Mouse (Mus musculus) left cerebral cortex, adult 9 months (tissue): ENCODE measurements around the gene Gm44973.
"Not testable (repeated sequence)": the region's sequence is repeated elsewhere in the genome, so short reads cannot be mapped to it uniquely, and the experiment has no call there.

Experiments
- DNase-seq, 2 experiments: peaks; one replicate each; pipeline ENCODE4 v3.0.0; 2022; ENCODE audit warnings: low spot score in 2 of 2

The Gm44973 gene

DNA sequence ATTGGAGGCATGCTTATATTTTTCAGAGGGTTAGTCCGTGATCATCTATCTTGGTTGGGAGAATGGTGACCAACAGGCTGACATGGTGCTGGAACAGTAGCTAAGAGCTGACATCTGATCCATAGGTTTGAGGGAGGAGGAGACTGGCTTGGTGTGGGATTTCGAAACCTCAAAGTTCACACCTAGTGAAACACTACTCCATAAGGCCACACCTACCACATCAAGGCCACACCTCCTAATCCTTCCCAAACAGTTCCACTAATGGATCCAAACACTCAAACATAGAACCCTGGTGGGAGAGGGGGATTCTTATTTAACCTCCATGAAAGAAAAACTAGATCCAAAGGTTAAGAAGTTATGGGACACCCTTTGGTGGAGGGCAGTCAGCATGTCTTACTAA, 1.6 kb downstream of the Gm44973 start:
- DNase-seq, result no peak

DNA sequence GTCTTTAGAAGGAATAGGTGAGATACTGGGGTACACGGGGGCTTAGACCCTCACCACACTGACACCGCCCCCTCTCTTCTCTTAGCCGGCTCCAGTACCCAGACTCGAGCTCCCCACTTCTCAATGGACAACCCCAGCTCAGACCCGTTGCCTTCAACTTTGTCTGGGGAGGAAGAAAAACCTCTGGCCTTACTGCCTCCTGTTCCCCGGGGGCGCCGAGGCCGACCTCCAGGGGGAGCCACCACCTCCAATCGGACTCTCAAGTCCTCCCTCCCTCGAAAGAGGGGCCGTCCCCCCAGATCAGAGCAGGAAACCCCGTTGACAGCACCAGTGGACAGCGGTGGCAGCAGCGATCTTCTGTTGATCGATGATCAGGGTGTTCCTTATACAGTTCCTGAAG, 2.1 kb downstream of the Gm44973 start:
- no peak for DNase-seq

DNA sequence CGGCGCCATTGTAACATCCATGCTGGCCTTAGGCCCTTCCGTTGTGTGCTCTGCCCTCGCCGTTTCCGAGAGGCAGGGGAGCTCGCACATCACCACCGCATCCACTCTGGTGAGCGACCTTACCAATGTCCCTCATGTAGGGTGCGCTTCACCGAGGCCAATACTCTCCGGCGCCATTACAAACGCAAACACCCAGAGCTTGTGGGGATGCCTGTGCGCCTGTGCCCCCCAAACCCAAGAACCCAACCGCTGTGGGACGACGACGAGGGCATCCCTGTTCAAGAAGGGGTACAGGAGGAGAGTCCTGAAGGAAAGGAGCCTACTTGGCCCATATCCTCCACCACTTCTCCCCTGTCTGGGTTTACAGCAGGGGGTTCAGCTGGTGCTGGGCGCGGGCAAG, 2.6 kb downstream of the Gm44973 start:
- DNase-seq, result no peak

DNA sequence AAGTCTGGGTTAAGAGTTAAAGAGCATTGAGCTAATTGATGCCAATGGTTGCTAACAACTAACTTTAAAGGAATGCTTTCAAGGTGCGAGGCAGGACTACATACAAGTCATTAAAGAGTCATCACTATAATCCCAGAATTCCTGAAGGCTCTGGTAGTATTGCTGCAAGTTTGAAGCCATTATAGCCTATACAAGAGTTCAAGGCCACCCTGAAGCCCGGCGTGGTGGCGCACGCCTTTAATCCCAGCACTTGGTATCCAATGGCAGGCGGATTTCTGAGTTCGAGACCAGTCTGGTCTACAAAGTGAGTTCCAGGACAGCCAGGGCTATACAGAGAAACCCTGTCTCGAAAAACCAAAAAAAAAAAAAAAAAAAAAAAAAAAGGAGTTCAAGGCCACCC, 4.3 kb downstream of the Gm44973 start:
- not testable (repeated sequence) for DNase-seq

DNA sequence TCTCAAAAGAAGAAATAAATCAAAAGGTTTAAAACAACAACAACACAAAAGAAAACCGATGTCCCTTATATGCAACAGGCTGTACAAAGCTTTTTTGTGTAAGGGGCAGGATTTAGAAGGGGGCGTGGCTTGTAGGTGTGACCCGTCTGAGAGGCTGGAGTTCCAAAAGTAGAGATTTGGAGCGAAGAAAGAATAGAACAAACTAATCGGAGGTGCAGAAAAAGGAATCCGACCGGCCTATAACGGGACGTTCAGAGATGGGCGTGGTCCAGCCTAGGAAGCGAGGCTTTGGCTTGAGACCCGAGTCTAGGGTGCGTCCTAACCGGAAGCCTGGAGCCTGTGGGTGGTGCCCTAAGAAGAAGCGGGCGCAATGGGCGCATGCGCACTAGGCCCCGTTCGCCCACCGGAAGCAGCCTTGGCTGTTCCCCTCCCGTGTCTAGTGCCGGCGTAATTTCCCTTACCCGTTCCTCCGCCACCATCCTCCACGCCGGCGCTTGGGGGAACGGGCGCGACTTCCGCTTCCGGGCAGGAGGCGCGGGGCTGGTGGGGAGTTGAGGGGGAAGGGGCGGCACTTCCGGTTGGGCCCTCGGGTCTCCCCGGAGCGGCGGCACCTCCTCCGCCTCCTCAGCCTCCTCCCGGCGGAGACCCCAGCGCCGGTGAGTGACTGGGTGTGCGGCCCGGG, 4.8 kb downstream of the Gm44973 start, which contains the start of the genes Zfp865 and Ccdc106:
Gene Zfp865 (plus strand): TSS at position 377 of the 682 bp plus-strand sequence.
Gene Ccdc106 (plus strand): TSS at position 554 of the 682 bp plus-strand sequence.
- peak; percentile 98 to 99 for DNase-seq

DNA sequence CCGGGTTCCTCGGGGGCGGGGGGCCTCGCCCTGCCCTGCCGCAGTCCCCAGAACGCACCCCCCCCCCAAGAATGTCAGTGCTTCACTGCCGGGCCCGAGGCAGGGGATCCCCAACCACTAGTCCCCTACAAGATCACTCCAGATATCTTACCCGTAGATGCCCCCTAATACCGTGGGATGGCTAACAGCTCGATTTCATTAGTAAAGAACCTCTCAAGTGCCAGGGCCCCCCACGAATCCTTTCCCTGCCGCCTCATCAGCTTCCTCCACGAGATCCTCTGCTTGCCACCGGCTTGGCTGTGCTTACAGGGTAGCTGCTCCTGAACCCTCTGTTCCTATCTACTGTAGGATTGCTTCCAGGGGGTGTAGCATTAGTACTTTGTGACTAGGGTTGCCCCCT, 5.4 kb downstream of the Gm44973 start:
- no peak for DNase-seq

DNA sequence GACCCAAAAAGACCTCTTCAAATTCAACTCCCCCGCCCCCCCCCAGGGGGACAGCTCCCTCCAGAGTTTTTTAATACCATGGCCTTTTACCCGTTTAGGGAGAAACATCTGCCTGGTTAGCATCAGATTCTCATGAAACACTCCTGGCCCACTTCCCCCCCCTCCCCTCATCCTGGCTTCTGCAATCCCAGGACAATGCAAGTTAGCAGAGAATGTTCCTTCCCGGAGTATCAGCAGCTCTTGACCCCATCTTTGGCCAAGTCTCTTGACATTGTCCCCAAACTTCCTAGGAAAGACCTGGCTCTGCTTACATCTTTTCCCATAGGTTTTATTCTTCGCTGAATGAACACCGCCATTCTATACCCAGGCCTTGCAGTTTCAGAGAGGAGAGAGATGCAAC, 5.9 kb downstream of the Gm44973 start:
- DNase-seq, result no peak

DNA sequence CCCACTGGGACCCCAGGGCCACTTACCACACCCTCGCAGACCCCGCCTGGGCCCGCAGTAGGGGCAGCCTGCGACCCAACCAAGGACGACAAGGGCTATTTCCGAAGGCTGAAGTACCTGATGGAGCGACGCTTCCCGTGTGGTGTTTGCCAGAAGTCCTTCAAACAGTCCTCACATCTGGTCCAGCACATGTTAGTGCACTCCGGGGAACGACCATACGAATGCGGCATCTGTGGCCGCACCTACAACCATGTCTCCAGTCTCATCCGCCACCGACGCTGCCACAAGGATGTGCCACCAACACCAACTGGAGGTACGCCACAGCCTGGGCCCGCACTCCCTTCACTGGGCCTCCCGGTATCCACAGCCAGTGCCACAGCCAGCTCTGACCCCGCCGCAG, 14.2 kb downstream of the Gm44973 start:
- no peak for DNase-seq

DNA sequence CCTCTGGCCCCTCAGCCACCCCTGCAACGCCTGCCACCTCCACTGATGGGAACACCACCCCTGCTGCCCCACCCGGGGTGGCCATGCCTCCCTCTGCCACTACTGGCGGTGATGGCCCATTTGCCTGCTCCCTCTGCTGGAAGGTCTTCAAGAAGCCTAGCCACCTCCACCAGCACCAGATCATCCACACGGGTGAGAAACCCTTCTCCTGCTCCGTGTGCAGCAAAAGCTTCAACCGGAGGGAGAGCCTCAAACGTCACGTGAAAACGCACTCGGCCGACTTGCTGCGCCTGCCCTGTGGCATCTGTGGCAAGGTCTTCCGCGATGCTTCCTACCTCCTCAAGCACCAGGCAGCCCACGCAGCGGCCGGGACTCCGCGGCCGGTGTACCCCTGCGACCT, 14.7 kb downstream of the Gm44973 start:
- no peak for DNase-seq

DNA sequence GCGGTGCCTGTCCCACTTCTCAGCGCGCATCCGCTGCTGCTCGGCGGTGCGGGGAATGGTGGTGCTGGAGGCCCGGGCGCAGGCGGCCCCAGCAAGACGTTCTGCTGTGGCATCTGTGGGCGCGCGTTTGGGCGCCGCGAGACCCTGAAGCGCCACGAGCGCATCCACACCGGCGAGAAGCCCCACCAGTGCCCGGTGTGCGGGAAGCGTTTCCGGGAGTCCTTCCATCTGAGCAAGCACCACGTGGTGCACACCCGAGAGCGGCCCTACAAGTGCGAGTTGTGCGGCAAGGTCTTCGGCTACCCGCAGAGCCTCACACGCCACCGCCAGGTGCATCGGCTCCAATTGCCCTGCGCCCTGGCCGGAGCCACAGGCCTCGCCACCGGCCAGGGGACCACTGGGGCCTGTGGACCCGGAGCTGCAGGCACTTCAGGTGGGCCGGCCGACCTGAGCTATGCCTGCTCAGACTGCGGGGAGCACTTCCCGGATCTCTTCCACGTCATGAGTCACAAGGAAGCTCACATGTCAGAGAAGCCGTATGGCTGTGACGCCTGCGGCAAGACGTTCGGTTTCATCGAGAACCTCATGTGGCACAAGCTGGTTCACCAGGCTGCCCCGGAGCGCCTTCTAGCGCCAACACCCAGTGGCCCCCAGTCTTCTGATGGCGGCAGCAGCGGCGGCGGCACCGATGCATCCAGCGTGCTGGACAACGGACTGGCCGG, 15.4 kb downstream of the Gm44973 start:
- no peak for DNase-seq

DNA sequence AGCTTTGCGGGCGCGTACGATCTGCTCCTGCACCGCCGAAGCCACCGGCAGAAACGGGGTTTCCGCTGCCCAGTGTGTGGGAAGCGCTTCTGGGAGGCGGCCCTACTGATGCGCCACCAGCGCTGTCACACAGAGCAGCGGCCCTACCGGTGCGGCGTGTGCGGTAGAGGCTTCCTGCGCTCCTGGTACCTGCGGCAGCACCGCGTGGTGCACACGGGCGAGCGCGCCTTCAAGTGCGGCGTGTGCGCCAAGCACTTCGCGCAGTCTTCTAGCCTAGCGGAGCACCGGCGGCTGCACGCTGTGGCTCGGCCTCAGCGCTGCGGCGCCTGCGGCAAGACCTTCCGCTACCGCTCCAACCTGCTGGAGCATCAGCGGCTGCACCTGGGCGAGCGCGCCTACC, 16.2 kb downstream of the Gm44973 start:
- no peak for DNase-seq

DNA sequence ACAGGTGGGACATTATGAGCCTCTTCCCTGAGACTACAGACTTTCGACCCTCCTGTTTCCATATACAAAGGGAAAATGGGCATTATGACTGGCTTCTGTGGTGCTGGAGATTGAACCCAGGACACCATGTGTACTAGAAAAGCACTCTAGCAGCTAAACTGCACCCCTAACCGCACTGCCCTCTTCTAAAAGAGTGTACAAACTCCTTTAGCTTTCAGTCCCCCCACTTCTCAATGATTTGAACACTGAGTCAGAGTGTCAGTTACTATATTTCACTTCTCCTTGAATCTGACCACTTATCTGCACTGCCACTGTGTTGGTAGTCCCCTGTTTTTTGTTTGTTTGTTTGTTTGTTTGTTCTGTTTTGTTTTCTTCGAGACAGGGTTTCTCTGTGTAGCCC, 18.5 kb downstream of the Gm44973 start, which contains the start of gene 4632433K11Rik:
Gene 4632433K11Rik (plus strand): TSS at position 301 of the 400 bp plus-strand sequence.
- DNase-seq, result no peak

DNA sequence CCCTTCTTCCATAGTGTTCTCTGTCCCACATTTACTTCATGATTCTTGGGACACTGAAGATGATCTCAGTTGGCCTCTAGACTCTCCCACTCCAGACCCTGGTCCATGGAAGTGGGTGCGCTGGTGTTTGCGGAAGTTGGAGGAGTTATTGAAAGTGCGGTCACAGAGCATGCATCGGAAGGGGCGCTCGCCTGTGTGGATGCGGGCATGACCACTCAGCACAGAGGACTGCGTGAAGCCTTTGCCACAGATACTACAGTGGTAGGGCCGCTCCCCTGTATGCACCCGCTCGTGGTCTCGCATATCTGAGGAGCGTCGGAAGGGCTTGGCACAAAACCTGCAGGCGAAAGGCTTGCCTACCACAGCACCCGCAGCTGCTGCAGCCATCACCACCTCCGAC, 20.3 kb downstream of the Gm44973 start:
- DNase-seq, result no peak

DNA sequence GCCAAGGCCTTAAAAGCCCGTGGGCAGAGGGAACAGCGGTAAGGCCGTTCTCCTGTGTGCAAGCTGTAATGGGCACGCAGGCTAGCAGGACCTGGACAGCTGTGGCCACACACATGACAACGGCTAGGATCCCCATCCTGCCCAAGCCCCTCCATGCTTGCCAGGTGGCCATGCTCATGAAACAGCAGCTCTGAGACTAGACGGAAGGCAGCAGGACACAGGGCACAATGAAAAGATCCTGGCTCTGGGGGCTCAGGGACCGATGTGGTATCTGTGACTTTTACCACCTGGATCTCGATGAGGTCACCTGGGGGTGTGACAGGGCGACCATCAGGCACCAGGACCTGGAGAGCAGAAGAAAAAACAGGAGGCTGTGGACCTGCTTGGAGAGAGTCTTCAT, 20.8 kb downstream of the Gm44973 start:
- DNase-seq, result no peak

DNA sequence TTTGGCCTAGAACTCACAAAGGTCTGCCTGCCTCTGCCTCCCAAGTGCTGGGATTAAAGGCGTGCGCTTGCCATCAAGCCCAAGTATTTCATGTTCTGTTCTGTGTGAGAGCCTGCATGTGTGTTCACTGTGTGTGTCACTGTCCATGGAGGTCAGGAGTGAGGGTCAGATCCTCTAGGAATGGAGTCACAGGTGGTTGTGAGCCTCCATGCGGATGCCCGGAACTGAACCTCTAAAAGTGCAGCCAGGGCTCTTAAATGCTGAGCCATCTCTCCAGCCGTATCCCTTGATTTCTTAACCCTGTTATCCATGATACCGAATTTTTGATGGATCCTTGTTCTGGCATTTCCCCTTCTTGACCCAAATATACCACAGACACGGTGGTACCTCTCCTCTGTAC, 21.7 kb downstream of the Gm44973 start:
- DNase-seq, result no peak

DNA sequence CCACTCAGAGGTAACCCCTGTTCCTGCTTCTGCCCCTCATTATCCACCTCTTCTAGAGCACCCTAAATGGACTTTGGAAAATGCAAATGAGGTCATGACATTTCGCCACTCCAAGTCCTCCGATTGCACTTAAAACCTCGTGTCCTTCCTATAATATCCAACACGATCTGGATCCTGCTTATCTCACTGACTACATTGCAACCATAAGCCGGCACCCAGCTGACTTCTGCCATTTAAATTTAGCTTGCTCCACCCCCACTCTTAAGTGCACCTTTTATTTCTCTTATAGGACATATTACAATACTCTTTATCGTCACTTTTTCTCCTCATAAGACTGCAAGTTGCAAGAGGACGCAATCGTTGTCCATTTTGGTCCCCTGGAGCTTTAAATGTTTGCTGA, 22.2 kb downstream of the Gm44973 start:
- no peak for DNase-seq

DNA sequence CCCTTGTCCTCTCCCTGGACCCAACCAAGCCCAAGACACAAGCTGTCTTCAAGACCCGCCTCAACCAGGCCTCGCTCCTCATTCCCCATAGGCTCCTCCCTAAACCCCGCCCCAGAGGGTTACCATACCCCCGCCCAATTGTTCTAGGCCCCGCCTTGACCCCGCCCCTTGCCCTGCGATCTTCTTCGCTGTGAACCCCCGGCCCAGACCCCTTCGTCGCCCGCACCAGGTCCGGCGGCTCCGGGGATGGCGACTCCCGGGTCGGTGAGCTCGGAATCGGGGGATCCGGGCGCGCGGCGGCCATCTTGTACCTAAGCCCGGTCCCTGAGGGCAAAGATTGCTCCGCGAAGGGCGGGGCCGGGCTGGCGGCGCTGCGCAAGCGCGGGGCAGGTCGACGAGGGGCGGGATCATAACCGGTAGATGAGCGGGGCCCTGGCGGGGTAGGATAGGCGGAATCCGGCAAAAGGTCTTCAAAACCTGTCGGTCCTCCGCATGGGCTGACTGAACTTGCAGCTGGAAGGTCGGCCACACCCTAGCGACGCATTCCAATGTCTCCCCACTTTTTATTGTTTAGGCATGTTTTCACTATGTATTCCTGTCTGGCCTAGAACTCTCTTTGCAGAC, 22.9 kb downstream of the Gm44973 start, which contains the start of gene Zfp784:
Gene Zfp784 (minus strand): TSS at position 338 of the 624 bp plus-strand sequence.
- peak; percentile 75 to 93 for DNase-seq

DNA sequence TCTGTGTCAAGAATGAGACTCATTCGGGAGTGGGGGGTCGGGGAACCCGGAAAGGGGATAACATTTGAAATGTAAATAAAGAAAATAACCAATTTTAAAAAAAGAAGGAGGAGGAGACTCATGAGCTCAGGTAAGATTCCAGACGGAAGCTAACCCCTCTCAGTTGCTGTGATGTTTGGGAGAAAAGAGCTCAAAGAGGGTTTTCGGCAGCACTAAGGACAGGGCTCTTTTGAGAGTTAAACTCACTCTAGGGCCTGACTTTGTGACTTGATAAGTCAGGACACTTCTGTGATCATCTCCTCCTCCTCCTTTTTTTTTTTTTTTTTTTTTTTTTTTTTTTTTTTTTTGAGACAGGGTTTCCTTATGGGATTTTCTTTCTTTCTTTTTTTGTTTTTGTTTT, 23.6 kb downstream of the Gm44973 start:
- no peak for DNase-seq

DNA sequence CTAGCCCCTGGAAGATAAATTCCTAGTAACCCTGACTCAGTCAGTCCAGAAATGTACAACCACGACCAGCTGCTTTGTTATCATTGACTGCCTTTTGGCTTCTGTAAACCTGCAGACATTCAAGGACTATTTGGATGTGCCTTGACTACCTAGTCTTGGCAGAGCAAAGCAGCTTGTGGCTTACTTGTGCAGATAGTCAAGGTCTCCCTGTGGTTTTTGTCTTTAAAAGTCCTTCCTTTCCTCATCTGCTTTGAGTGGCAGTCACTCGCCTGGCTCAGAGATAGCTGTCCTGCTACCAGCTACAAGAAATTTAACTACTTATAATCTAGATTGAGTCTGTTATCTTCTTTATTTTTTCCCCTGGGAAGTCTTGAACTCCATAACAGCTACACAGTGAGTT, 29.7 kb downstream of the Gm44973 start:
- DNase-seq, result no peak

DNA sequence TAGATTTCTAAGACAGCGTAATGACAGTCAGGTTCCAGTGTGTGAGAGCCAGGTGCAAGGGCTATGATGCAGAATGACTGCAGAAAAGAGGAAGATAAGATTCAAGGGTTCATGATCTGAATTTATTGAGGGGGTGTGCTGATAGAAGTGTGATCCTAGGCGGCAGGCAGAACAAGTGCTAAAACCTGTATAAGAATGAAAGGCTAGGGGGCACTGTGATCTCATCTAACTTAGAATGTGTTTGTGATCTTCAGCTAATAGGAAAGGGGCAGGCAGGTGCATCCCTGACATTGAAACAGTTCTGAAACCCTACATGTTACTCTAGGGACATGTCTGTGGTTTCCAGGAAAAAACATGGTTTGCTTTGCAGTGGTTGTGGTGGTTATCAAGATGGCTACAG, 30.8 kb downstream of the Gm44973 start:
- DNase-seq, result no peak

DNA sequence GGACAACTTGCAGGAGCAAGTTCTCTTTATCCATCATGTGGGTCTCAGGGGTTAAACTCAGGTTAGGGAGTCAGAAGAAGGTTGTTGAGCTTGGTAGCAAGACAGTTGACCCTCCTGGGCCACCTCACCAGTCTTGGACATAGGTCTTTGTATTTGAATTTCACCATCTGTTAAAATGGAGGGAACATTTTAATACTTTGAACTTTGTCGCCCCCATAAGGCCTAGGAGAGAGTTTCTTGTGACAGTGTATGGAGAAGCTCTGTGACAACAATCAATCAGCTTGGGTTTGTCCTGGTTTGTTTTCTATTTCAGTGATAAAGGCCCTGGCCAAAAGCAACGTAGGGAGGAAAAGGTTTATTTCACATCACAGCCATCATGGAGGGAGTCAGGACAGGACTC, 32.0 kb downstream of the Gm44973 start:
- no peak for DNase-seq
